Mouse (Mus musculus): Measurements from ENCODE around the gene Traf4. TPM values are rescaled to one million over a fixed set of nuclear protein-coding genes. Genes with fewer than 3 reads are reported as not detected.
A peak's percentile ranks its signal among the peaks of the same experiment; 100 is the strongest.

Traf4 gene
- total and polyA plus RNA-seq, 2 experiments: 8.8 to 73.5 TPM

- no peak for TF ChIP-seq POLR2A (IDR thresholded peaks at IDR 0.05; ENCODE audit: extremely low read depth, insufficient read depth, low read length)
- 0 out of 2 replicates have a peak, but pooled peaks have one; percentile 8 for TF ChIP-seq CTCF (IDR thresholded peaks at IDR 0.05; ENCODE audit: low read depth, low read length)
Observed at GRCm38 (mm10) chr11:78171328-78171727, 5.9 kb upstream of the Traf4 start.

GRCm38 (mm10) chr11:78170306-78170705 lies 4.9 kb upstream of the Traf4 start:
- H3K4me1 ChIP-seq (ENCODE audit: control insufficient read depth, insufficient read depth, low read length): peaks cover 9% of the 10 kb centered on the region
- no peaks in the 10 kb centered on the region for H3K79me2 ChIP-seq (ENCODE audit: control insufficient read depth, insufficient read depth, low read length)

More at GRCm38 (mm10) chr11:78171328-78171727, 5.9 kb upstream of the Traf4 start:
- Histone ChIP-seq H3K36me3 (ENCODE audit: control insufficient read depth, insufficient read depth, low read length) (no peaks in the 10 kb centered on the region), H3K27ac (replicated peaks; ENCODE audit: insufficient read depth, low read depth, low read length) (no peak overlapping the region), H3K9ac (ENCODE audit: low read depth, low read length) (no peak overlapping the region), H3K27me3 (ENCODE audit: control insufficient read depth, insufficient read depth, low read length) (no peaks in the 10 kb centered on the region), H3K79me2 (ENCODE audit: control insufficient read depth, insufficient read depth, low read length) (no peaks in the 10 kb centered on the region), H3K4me3 (ENCODE audit: insufficient read depth, low read depth, low read length) (no peak overlapping the region), H3K4me1 (ENCODE audit: control insufficient read depth, insufficient read depth, low read length) (peaks cover 8% of the 10 kb centered on the region; the same call in 1 of the 2 replicates)
- 78% methylated on average over 4 of the region's 4 CpGs for WGBS
- DNase-seq (ENCODE audit: extremely low read depth, low read depth, low spot score): no peak

GRCm38 (mm10) chr11:78168541-78169468 lies 3.4 kb upstream of the Traf4 start:
- WGBS: 80% methylated on average over 19 of the region's 19 CpGs
- H3K79me2 ChIP-seq (ENCODE audit: control insufficient read depth, insufficient read depth, low read length): peaks cover 15% of the 10 kb centered on the region; the same call in 1 of the 2 replicates
- H3K4me1 ChIP-seq (ENCODE audit: control insufficient read depth, insufficient read depth, low read length): peaks cover 5% of the 10 kb centered on the region
- no peak overlapping the region for H3K9ac ChIP-seq (ENCODE audit: low read depth, low read length)
- TF ChIP-seq CTCF (IDR thresholded peaks at IDR 0.05; ENCODE audit: low read depth, low read length): no peak
- no peak for TF ChIP-seq POLR2A (IDR thresholded peaks at IDR 0.05; ENCODE audit: extremely low read depth, insufficient read depth, low read length)
- no peak overlapping the region for H3K27ac ChIP-seq (replicated peaks; ENCODE audit: insufficient read depth, low read depth, low read length)
- H3K36me3 ChIP-seq (ENCODE audit: control insufficient read depth, insufficient read depth, low read length): no peaks in the 10 kb centered on the region
- no peak overlapping the region for H3K4me3 ChIP-seq (ENCODE audit: insufficient read depth, low read depth, low read length)
- H3K27me3 ChIP-seq (ENCODE audit: control insufficient read depth, insufficient read depth, low read length): no peaks in the 10 kb centered on the region
- DNase-seq (ENCODE audit: extremely low read depth, low read depth, low spot score): no peak

More at GRCm38 (mm10) chr11:78170306-78170705, 4.9 kb upstream of the Traf4 start:
- no peak overlapping the region for H3K27ac ChIP-seq (replicated peaks; ENCODE audit: insufficient read depth, low read depth, low read length)
- H3K4me3 ChIP-seq (ENCODE audit: insufficient read depth, low read depth, low read length): no peak overlapping the region
- 94% methylated on average over 15 of the region's 15 CpGs for WGBS
- H3K27me3 ChIP-seq (ENCODE audit: control insufficient read depth, insufficient read depth, low read length): no peaks in the 10 kb centered on the region
- no peaks in the 10 kb centered on the region for H3K36me3 ChIP-seq (ENCODE audit: control insufficient read depth, insufficient read depth, low read length)
- DNase-seq (ENCODE audit: extremely low read depth, low read depth, low spot score): no peak
- no peak overlapping the region for H3K9ac ChIP-seq (ENCODE audit: low read depth, low read length)
- no peak for TF ChIP-seq POLR2A (IDR thresholded peaks at IDR 0.05; ENCODE audit: extremely low read depth, insufficient read depth, low read length)

GRCm38 (mm10) chr11:78167257-78167959 lies 2.0 kb upstream of the Traf4 start:
- Histone ChIP-seq H3K9ac (ENCODE audit: low read depth, low read length) (no peak overlapping the region), H3K27ac (replicated peaks; ENCODE audit: insufficient read depth, low read depth, low read length) (no peak overlapping the region), H3K79me2 (ENCODE audit: control insufficient read depth, insufficient read depth, low read length) (peaks cover 28% of the 10 kb centered on the region; the same call in 1 of the 2 replicates), H3K4me1 (ENCODE audit: control insufficient read depth, insufficient read depth, low read length) (peaks cover 17% of the 10 kb centered on the region), H3K4me3 (ENCODE audit: insufficient read depth, low read depth, low read length) (no peak overlapping the region), H3K36me3 (ENCODE audit: control insufficient read depth, insufficient read depth, low read length) (no peaks in the 10 kb centered on the region), H3K27me3 (ENCODE audit: control insufficient read depth, insufficient read depth, low read length) (no peaks in the 10 kb centered on the region)
- no peak for TF ChIP-seq CTCF (IDR thresholded peaks at IDR 0.05; ENCODE audit: low read depth, low read length)
- TF ChIP-seq POLR2A (IDR thresholded peaks at IDR 0.05; ENCODE audit: extremely low read depth, insufficient read depth, low read length): no peak
- no peak for DNase-seq (ENCODE audit: extremely low read depth, low read depth, low spot score)
- WGBS: 90% methylated on average over 14 of the region's 14 CpGs

GRCm38 (mm10) chr11:78166640-78167039 lies 1.3 kb upstream of the Traf4 start:
- TF ChIP-seq CTCF (IDR thresholded peaks at IDR 0.05; ENCODE audit: low read depth, low read length): no peak
- TF ChIP-seq POLR2A (IDR thresholded peaks at IDR 0.05; ENCODE audit: extremely low read depth, insufficient read depth, low read length): no peak
- no peak for DNase-seq (ENCODE audit: extremely low read depth, low read depth, low spot score)
- no peak overlapping the region for H3K4me3 ChIP-seq (ENCODE audit: insufficient read depth, low read depth, low read length)
- no peaks in the 10 kb centered on the region for H3K27me3 ChIP-seq (ENCODE audit: control insufficient read depth, insufficient read depth, low read length)
- H3K4me1 ChIP-seq (ENCODE audit: control insufficient read depth, insufficient read depth, low read length): peaks cover 20% of the 10 kb centered on the region
- H3K9ac ChIP-seq (ENCODE audit: low read depth, low read length): no peak overlapping the region
- H3K79me2 ChIP-seq (ENCODE audit: control insufficient read depth, insufficient read depth, low read length): peaks cover 35% of the 10 kb centered on the region; the same call in 1 of the 2 replicates
- 0 out of 2 replicates have a peak overlapping the region, but pooled peaks have one; percentile 97 for H3K27ac ChIP-seq (replicated peaks; ENCODE audit: insufficient read depth, low read depth, low read length)
- H3K36me3 ChIP-seq (ENCODE audit: control insufficient read depth, insufficient read depth, low read length): no peaks in the 10 kb centered on the region; the same call in 1 of the 2 replicates
- 90% methylated on average over 6 of the region's 6 CpGs for WGBS

Measured in liver, adult 2 months (tissue).